Mouse (Mus musculus) lung, postnatal 0 days (tissue): ENCODE data around the gene Tshr.

ENCODE experiments used
- CTCF ChIP-seq: IDR thresholded peaks from 2 replicates; pipeline ENCODE4 v1.5.1; 2016; ENCODE audit warnings: antibody characterized with exemption, mild to moderate bottlenecking
- EP300 ChIP-seq: IDR thresholded peaks from 2 replicates; pipeline ENCODE4 v1.6.1; 2016; ENCODE audit warnings: antibody characterized with exemption, mild to moderate bottlenecking, control low read depth

GRCm38 (mm10) chr12:91423125-91423820, 38.9 kb downstream of the Tshr start:
- TF ChIP-seq EP300 (no peak), CTCF (peak; percentile 71)
